Mouse (Mus musculus) brain, embryonic 14.5 days (tissue): ENCODE data around the gene Gpr156.

Source experiments
- CTCF ChIP-seq: fragments of 200-500 bp; IDR thresholded peaks from 2 replicates; pipeline ENCODE4 v1.5.1; 2012; ENCODE audit warnings: inconsistent platforms, mild to moderate bottlenecking, moderate library complexity, borderline replicate concordance; ENCODE audit not compliant: insufficient read depth, insufficient read length; ENCODE audit errors: extremely low read depth
- POLR2A ChIP-seq: fragments of 200-500 bp; IDR thresholded peaks from 2 replicates; pipeline ENCODE4 v1.6.1; 2012; ENCODE audit warnings: mild to moderate bottlenecking, inconsistent platforms, borderline replicate concordance; ENCODE audit not compliant: poor library complexity, insufficient read depth, insufficient read length, severe bottlenecking; ENCODE audit errors: extremely low read depth

- TF ChIP-seq CTCF: no peak
- TF ChIP-seq POLR2A: no peak
Observed at GRCm38 (mm10) chr16:37871112-37871715, 45.1 kb upstream of the Gpr156 start.
